Mouse (Mus musculus) lung, postnatal 14 days (tissue): ENCODE measurements around the gene Chchd6.

Source experiments
- DNase-seq: peaks from one replicate; pipeline ENCODE4 v3.0.0; 2021

Chchd6 gene

DNA sequence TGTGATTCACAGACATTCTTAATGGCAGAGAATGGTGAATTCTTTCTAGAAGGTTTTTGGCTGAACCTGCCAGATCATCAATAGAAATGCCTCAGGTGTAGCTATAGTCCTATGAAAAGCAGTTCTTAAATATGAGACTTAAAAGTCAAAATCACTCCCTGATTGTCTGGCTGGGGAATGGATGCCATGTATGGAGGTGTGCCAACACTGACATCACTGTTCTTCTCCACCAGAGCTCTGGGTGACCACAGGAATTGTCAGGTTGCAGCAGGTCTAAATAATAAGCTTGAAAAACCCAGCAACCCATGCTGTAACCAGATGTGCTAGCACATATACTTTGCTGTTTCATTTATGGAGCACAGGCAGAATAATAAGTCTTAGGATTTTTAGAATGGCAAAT, 87.2 kb downstream of the Chchd6 start:
- DNase-seq = no peak

DNA sequence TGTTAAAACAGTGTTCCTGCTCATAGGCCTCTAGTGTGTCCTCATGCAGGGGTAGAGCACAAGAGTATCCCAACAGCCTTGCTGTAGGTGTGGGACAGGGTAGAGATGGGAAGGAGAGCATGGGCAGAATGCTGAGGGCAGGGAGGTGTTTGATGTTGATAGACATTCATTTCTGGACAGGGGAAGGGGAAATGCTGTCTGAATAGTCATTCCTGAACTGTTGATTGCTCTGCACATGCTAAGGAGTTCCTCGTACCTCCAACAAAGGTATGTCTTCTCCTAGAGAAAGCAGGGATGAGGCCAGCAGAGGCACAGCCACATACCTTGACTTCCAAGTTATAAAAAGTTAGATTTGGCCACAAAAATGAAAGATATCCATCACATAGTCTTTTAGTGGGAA, 95.5 kb downstream of the Chchd6 start:
- DNase-seq = no peak

DNA sequence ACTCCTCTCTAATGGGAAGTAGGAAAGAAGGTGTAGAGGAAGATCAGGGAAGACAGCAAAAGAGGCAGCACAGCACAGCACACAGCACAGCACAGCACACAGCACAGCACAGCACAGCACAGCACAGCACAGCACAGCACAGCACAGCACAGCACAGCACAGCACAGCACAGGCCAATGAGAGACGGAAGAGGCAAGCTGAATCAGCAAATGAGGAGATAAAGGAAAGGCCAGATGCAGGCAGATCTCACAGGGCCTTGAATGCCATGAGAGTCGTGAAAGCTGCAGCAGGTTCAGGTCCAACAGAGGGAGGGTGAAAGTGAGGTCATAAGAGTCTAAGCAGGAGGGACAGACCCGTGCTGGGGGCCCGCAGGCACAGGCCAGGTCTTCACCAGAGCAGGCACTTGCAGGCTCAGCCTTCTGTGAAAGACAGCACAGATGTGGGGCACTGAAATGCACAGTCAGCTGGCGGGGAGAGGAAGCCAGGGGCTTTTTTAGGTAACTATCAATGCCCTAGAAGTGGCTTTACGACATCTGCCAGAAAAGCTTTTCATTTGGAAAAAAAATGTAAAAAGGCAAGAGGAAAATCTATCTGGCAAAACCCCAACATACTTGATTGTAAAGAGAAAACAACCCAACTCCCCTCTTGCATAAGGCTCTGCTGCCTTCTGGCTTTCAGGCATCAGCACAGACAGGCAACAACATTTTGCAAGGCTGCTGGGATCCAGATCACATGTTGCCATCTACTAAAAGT, 96.5 kb downstream of the Chchd6 start:
- no peak for DNase-seq

DNA sequence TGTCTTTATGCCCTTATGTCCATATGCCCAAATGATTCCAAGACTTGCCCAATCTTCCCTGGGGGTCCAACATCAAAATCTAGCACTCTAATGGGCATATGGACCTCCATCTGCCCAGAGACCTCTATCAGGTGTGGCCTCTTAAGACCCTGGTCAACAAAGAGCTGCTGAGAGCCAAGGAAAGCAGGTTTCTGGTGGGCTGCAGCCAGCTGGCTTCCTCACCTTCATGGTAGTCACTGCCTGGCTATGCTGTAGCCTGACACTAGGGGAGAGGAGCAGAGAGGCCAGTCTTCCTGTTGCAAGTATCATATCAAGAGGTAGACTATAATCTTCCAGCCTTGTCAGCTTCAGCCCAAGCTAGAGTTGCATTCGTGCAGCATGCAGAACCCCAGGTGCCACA, 98.5 kb downstream of the Chchd6 start:
- no peak for DNase-seq

DNA sequence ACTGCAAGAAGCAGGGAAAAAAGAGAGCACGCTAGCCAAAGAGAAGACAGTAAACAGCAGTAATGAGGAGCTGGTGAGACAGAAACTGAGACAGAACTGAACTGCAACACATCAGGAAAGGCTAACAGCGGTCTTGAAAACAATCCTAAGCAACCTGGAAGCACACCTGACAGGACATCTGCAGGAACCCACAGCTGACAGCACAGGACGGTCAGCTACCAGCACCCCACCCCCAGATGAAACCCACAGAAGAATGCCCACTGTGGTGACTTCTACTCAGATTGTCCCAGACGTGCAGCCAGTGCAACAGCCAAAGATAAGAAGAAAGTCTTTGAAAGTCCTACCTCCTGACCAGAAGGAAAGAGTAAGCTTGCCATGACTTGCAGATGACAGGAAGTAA, 103.1 kb downstream of the Chchd6 start:
- DNase-seq = no peak

DNA sequence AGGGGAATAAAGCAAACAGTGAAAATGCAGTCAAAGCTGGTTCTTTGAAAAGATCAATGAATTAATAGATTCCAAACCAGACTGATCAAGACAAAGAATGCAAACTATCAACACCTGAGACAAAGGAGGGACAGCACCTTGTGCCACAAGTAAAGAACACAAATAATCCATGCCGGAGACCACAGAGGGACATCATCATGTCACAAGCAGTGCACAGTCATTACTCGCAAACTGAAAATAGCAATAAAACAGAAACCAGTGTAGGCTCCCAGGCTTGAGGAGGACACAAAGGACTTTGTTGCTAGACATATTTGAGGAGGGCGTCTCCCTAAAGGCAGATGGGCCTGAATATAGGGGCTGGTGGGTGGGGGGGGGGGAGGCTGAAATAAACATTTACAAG, 105.1 kb downstream of the Chchd6 start:
- no peak for DNase-seq

DNA sequence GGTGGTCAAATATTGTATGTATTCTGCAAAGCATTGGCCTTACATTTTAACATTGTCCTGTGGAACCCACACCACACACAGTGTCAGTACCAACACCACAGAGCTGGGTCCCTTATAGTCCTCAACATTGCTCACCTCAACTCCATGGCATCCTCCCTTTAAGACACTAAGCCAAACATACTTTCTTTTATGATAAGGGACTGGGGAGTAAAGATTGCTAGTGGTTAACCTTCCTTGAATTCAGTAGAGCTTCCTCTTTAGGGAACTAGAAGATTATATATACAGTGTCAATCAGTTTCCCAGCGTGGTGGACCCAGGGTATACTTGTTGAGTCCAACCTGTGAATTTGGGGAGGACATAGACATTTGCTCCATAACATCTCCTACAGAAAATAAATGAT, 105.9 kb downstream of the Chchd6 start:
- no peak for DNase-seq

DNA sequence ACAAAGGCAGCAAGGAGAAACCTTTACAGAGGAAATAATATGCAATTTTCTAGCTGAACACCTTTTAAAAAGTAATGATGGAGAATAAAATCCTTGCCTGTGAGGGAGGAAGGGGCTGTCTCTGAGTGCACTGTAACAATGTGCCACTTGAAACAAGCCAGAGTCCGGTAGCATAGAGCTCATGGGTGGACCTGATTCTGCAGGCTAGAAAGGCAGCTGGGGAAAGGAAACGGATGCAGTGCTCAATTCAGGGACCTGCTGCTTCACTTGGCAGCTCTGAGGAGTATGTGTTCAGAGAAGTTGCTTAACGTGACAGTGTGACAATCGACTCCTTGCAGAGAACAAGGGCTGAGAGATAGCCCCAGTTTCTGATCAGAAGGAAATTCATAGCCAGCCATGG, 109.4 kb downstream of the Chchd6 start:
- DNase-seq = no peak

DNA sequence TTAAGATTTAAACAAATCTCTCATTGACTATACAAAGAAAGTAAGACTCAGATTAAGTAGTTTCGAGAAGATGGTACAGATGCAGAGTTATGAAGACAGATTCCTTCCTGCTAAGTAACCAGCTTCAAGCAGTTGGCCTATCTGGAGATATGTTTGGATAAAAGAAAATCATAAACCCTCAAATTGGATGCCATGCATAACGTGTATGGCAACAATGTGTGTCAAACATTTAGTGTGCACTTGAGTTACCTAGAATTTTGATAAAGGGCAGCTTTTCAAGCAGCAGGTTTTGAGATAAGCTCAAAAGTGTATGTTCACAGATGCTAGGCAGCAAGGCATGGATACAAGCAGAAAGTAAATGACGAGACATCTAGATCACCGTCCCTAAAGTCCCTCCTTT, 114.3 kb downstream of the Chchd6 start:
- DNase-seq = no peak

DNA sequence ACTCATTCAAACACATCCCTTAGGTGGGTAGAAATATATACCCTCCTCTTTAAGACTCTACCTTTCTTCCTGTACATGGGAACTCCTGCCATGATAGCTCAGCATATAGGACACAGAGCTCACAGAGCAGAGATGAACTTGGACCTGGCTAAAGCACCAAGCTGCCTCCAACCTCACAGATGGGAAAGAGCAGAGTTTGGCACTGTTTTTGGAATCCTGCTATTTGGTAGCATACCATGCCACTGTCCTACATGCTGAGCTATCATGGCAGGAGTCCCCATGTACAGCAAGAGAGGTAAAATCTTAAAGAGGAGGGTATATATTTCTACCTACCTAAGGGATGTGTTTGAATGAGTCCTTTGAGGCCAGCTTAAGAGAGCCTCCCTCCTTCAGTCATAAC, 127.5 kb downstream of the Chchd6 start:
- no peak for DNase-seq

DNA sequence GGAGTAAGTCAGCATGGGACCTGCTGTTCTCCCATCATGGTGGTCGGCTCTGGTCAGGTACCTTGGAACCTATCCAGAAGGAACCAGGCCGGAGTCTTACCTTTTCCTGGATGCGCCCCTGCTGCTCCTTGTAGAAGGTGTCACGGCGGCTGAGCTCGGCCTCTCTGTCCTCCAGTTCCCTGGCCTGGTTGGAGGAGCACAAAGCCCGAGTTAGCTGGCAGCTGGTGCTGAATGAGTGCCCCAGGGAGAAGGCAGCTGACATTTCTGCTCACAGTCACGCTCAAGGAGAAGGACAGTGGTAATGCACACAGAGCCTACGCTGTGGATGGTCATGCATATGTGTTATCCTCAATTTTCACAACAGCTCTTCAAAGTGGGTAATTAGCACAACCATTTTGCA, 128.2 kb downstream of the Chchd6 start:
- no peak for DNase-seq

DNA sequence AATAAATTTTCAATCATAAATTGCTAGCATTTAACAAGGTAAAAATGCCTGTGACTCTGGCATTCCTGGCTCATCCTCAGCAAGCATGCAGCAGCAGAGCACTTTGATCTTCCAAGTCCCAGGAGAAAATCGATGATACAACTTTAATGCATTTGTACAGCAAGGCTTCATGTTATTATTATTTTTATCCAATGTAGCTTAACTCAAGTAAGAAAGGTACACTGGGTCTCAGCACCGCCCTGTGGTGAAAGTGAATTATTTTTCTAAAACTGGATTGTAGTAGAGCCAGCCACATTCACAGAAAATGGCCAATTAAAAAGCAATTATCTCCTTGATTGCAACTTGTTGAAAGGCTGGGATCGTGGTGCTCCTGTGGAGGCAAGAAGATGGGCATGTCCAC, 128.6 kb downstream of the Chchd6 start:
- no peak for DNase-seq

DNA sequence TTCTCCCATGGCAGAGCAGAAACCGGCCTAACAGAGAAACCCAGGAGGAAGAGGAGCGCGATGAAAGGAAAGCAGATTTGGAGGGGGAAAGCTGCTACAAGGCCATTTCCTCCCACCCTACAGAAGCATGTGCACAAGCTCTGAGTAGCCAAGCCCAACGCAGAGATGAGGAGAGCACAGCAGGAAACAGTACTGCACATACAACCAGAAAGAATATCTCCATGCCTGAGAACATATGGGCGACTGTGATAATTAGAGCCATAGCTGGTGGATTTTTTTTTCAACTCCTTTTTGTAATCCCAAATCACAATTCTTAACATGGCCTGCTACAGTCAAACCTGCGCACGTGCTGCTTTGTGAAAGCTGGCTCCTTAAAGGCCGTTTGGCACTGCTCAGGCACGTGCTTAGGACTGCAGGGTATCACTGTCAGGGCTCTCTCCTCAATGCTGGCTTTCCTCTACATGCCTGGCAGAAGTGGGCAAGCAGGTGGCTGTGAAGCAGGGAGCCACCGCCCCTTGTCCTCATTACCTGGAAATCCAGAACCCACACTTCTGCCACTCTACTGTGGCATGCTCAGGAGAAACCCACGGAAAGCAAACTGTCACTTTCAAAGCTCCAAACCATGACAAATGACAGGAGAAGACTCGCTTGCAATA, 129.3 kb downstream of the Chchd6 start:
- DNase-seq = no peak

DNA sequence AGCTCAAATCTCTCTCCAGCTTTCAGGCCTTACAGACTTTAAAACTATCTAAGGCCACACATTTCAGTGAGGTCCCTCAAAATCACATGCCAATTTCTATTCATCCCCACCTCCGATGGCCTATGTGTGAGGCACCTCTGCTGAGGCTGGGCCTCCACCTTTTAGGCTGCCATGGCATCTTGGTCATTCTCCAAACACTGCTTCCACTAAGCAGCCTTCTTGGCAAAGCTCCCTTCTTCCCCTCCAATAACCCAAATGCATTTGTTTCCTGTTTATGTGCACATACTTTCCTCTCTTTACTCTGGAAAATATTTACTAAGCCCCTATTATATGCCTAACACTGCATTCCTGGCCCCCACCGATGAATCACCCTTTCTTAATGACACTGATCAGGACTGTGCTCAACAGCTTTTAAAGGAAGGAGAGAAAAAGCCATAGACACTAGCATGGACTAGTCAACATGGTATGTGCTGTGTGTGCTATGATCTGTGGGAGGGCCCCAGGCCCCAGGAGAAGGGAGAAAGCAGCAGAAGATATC, 133.2 kb downstream of the Chchd6 start:
- DNase-seq = no peak

DNA sequence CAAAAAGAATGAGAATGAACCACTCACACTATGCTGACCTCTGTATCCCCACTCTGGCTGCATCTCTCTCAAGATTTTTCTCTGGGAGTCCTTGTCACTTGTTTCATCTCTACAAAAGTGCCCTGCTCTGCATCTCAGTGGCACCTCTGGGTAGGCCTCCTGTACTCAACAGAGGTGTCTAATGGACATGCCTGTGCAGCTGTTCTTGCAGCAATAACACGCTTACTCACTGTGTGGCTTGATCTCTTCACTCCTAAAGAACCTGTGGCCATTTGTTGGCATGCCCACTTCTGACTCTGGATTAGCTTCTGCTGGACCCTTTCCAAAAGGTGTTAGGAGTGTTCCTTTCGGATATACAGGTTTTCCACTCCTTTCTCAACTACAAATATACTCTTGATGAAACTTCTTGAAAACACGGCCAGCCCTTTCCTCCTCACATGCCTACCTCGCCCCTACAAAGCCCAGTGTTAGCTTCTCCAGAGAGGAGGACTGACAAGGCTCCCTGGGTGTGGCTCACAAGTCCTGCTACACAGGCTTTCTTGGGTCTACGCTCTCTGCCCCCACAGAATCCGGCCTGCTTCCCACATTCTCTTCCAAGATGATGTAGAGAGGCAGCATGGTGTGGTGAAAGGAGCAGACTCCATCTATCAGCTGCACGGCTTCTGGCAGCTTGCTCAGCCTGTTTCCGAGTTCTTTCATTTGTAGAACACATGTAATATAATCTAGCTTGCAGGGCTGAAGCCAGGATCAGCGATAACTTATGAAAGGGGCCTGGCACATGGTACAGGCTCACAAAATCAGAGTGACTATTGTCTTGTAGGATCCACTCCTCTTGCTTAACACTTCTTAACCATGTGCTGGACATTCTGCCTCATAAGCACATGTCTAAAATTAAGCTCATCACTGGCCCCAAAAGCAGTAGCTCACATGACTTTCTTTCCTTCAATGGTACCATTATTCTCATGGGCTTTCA, 133.9 kb downstream of the Chchd6 start:
- DNase-seq = no peak

DNA sequence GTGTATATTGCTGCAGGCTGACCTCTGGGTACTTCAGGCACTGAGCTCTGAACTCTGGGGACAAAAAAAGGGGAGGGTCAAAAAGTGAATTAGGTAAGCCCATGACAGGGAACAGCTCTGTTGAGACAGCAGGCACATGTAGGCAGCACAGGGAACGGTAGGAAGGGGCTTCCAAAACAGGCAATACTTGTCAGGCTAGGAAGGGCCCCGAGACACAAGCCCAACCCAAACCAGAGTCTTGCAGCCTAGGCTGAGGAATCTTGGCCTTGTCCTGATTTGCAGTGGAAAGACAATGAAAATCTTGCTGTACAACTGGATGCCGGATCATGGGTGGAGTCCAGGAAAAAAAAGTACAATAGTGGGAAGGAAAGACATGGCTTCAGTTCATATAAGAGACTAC, 135.8 kb downstream of the Chchd6 start:
- no peak for DNase-seq

DNA sequence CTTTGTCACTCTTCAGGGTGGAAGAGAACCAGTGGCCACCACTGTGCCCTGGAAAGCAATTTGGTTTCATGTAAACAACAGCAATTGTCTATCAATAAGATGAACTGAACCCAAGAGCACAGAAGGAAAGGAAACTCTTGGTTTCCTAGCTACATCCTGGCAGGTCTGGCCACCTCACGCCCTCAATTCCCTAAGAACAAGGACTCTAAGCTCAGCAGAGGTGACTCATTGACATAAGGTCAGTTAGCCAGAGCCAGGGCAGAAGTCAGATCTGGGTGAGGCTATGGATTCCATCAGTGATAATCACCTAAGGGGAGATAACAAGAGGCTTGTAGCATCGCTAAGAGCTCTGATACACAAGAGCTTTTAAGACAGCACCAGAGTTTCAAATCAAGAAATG, 137.9 kb downstream of the Chchd6 start:
- no peak for DNase-seq

DNA sequence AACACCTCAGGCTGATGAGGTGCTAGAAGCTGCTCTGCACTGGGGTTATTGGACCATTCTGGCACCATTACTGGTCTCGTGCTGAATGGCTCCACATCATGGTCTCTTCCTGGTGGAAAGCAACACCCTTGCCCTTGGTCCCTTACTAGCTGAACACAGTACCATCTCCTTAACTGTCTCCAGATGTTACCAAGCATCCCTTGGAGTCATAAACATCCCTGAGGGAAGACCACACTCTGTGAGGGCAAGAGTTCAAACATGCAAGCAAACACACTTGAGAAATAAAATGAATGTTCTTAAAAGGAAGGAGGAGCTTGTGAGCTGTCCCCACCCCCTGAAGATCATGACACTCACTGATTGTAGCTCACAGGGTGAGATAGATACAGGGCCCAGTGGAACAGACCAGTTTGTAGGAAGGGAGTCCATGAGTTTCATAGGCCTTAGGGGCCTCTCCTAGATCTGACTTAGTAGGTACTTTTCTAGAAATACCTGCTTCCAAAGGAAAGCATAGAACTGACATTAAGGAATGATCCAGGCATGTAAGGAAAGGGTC, 139.0 kb downstream of the Chchd6 start:
- DNase-seq = no peak

DNA sequence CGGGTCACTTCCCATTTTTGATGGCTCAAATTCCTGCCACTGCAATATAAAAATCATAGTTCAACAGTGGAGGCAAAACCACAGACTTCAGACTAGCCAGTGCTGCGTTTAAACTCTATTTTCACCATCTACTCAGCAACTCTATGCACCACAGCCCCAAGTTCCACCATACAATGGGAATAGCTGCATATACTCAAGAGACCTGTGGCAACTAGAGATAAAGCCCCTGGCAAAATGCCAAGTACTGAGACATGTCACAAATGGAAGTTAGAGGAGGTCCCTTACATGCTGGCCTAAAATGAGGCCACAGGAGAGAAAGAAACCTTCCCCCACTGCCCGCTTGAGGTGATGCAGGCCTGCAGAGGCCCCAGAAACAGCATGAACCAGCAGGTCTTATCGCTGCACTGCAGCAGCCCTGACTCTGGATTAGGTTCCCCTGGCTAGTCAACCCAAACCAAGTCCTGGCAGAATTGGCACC, 139.9 kb downstream of the Chchd6 start:
- DNase-seq = no peak

DNA sequence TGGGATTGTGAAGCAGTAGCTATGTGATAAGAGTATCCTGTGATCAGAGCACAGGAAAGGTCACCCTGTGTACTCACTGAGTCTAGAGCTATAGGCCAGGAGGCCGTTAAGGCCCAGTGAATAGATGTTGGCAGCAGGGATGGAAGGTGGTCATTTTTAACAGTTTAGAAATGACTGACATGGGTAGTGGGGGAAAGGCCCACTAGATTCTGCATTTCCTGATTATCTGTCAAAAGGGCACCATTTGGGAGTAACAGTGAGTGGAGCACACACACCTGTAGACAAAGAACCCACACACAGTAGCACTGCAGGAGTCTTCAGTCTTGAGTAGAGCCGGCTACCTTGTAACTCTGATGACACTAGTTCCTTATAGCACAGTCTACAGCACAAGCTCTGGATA, 141.0 kb downstream of the Chchd6 start:
- no peak for DNase-seq

DNA sequence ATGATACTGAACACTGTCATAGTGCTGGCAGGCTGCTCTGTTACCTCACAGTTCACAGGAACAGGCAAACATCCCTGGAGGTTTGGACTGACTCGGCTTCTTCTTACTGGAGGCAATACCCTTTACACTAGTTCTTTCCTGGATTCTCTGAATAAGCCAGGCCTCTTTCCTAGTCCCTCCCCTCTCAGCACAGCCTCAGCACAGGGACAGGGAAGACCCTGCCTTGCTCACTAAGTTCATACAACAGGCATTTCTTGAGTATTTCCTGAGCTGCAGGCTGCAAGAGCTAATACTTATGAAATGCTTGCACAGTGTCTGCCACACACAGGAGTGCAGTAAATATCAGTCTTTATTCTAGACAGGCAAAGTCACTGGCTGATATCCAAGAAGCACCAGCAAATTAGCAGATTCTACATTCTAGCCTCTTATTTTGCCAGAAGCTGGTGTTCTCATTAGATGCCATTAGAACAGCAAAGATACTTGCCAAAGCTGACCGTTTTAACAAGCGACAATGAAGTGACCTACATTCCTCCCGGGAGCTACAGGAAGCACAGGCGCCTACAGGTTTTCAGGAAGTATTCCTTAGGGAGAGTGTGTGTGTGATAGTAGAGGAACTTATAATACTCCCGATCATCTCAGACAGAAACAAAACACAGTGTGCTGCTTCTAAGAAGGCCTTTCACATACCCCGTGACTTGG, 142.3 kb downstream of the Chchd6 start:
- no peak for DNase-seq

DNA sequence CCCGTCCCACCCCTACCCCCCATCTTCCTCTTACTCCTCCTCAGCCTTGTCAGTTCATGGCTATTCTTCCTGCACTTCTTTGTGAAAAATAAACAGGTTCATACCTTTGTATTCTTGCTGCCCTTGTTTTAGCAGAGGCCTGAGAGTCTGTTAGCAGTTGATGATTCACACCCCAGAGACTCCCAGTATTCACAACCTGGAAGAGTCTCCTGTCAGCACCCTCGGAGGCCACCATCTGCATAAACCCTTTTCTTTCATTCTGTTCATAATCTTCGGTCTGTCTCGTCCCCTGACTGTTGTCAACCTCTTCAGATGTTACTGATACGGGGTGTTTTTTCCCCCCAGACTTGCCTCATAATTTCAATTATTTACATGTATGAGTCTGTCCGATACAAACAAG, 143.1 kb downstream of the Chchd6 start:
- no peak for DNase-seq
